8 mouse cellular contexts compared by ENCODE assay signal in the genomic region with DNA sequence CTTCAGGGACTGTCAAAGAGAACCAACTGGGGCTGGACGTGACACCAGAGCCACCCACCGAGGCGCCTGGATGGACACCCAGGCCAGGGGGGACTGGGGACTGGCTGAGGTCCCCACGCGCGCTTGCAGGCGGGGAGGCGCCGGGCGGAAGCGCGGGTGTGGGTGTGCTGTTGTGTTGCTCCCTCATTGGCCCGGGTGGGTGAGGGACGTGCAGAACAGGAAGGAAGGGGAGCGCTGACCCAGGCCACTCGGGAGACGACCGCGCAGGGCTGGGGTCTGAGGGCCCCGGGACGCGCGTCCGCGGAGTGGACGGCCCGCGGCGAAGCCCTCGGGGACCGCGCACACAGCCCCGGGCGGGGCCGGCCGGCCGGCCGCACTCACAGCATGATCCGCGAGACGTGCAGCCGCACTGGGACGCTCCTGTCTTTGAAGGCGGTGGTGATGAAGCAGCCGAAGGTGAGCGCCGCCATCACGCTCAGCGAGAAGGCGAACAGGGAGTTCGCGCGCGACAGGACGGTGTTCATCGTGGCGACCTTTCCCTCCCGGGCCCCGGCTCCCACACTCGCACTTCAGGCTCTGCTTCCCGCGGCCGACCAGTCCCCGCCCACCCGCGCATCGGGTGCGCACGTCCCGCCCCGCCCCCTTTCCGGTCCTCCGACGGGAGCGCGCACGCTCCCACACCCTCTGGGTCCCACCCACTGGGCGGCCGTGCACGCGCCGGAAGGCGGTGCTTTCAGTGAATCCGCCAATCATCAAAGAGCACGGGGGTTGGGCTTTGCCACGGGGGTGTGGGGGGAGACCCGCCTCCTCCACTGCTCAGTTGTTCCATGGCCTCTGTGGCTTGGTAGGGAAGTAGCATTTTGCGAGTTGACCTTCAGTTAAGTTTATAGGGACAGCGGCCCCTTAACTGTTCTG. TPM values are rescaled to one million over a fixed set of nuclear protein-coding genes. Genes with fewer than 3 reads are reported as not detected.
DNase-seq lines count a peak whose midpoint lies in the region; ATAC-seq and TF ChIP-seq lines count a peak whose summit lies in the region.

A gene (plus strand): TSS at position 199 of the 915 bp plus-strand sequence.
A gene (minus strand): TSS at position 617 of the 915 bp plus-strand sequence.

- DNase-seq in MEL (ENCODE audit: low read depth, low spot score) = peak; percentile 95
- peak; percentile 97 for DNase-seq in cerebellum, adult 8-10 months
- peak; percentile 97 for DNase-seq in forelimb bud, embryonic 11.5 days (ENCODE audit: low read depth, low spot score)
- DNase-seq in layer of hippocampus, adult 9-10 months (ENCODE audit: low spot score) = peak; percentile 77
- peak; percentile 88 for DNase-seq in ovary, postnatal 10 days (ENCODE audit: low spot score)
- peak; percentile 92 to 97 for DNase-seq in thymus, postnatal 10 days (ENCODE audit: low spot score in 2 of 2)

- H3K4me3 ChIP-seq in MEL (ENCODE audit: control insufficient read depth in 1 of 2, insufficient read depth in 1 of 2, low read depth in 2 of 2, low read length in 2 of 2) = peak within 1 kb of the TSS; percentile 87 to 93
- H3K4me3 ChIP-seq in lung, embryonic 16.5 days (ENCODE audit: low read length) = peak within 1 kb of the TSS; percentile 66

- peaks cover 2 to 10% of the 10 kb centered on the region in 2 experiments; a peak in 3 of 4 replicates for H3K4me1 ChIP-seq in MEL (ENCODE audit: control insufficient read depth in 1 of 2, insufficient read depth in 2 of 2, low read length in 2 of 2)
- peaks cover 16% of the 10 kb centered on the region for H3K4me1 ChIP-seq in lung, embryonic 16.5 days (replicated peaks; ENCODE audit: control insufficient read depth, insufficient read depth, low read length)

- ATAC-seq in hematopoietic stem cell, adult 5-6 weeks (replicated peaks in 1 of 2; ENCODE audit: insufficient read depth in 1 of 2, low FRiP score in 2 of 2, low TSS enrichment in 1 of 2, low read depth in 1 of 2, poor library complexity in 2 of 2, severe bottlenecking in 2 of 2) = peak; percentile 96
- peak; percentile 98 for ATAC-seq in lung, embryonic 16.5 days (ENCODE audit: low read depth)

- TF ChIP-seq EP300 in MEL (IDR thresholded peaks at IDR 0.05; ENCODE audit: low read depth in 1 of 2, low read length in 2 of 2) = peak in 1 of 2 experiments; percentile 26; a peak in 2 of 4 replicates

- peak within 1 kb of the TSS; percentile 70 for H3K4me2 ChIP-seq in lung, embryonic 16.5 days (ENCODE audit: low read depth, low read length)

- peak within 1 kb of the TSS; percentile 90 for H3K27ac ChIP-seq in MEL (ENCODE audit: control insufficient read depth, low read depth, low read length)
- H3K27ac ChIP-seq in lung, embryonic 16.5 days (ENCODE audit: low read length) = peak within 1 kb of the TSS; percentile 61

- H3K79me2 ChIP-seq in MEL (ENCODE audit: control insufficient read depth, insufficient read depth, low read length, poor library complexity) = peaks cover 23% of the 10 kb centered on the region

- under 1% methylated on average over 71 of the region's 89 CpGs for WGBS in lung, embryonic 16.5 days

- peaks cover 16 to 25% of the 10 kb centered on the region in 2 experiments for H3K36me3 ChIP-seq in MEL (ENCODE audit: control insufficient read depth in 1 of 2, insufficient read depth in 2 of 2, low read length in 2 of 2)
- H3K36me3 ChIP-seq in lung, embryonic 16.5 days (ENCODE audit: control insufficient read depth, insufficient read depth, low read length) = peaks cover 10% of the 10 kb centered on the region

- no peaks in the 10 kb centered on the region for H3K9me3 ChIP-seq in MEL (replicated peaks; ENCODE audit: insufficient read depth, low read length)
- no peaks in the 10 kb centered on the region for H3K9me3 ChIP-seq in lung, embryonic 16.5 days (ENCODE audit: control insufficient read depth, low read length)

- TF ChIP-seq CTCF in MEL (IDR thresholded peaks at IDR 0.05 in 2 of 3, conservative IDR thresholded peaks at IDR 0.05 in 1 of 3; ENCODE audit: control insufficient read depth in 1 of 3, insufficient read depth in 1 of 3, low read depth in 2 of 3, low read length in 3 of 3, poor library complexity in 1 of 3, severe bottlenecking in 1 of 3) = no peak

- H3K27me3 ChIP-seq in MEL (ENCODE audit: control insufficient read depth in 1 of 2, insufficient read depth in 2 of 2, low read length in 2 of 2) = no peaks in the 10 kb centered on the region
- H3K27me3 ChIP-seq in lung, embryonic 16.5 days (ENCODE audit: control insufficient read depth, insufficient read depth, low read depth, low read length) = no peaks in the 10 kb centered on the region

- peak; percentile 34 to 81; a peak in 2 of 4 replicates for TF ChIP-seq POLR2A in MEL (IDR thresholded peaks at IDR 0.05; ENCODE audit: control insufficient read depth in 1 of 2, insufficient read depth in 1 of 2, low read depth in 1 of 2, low read length in 2 of 2, poor library complexity in 1 of 2)

- H3K9ac ChIP-seq in MEL (ENCODE audit: control insufficient read depth, low read depth, low read length, poor library complexity, severe bottlenecking) = peak within 1 kb of the TSS; percentile 97
- peak within 1 kb of the TSS; percentile 74 for H3K9ac ChIP-seq in lung, embryonic 16.5 days (ENCODE audit: low read length)

- TF ChIP-seq RAD21 in MEL (IDR thresholded peaks at IDR 0.05; ENCODE audit: low read depth, low read length) = no peak

TF ChIP-seq in MEL, 35 proteins besides CTCF, POLR2A, EP300 and RAD21:
- TF ChIP-seq CHD2 (IDR thresholded peaks at IDR 0.05; ENCODE audit: low read length) = no peak
- TF ChIP-seq POLR2AphosphoS5 (IDR thresholded peaks at IDR 0.05; ENCODE audit: borderline replicate concordance, low read depth, low read length) = no peak; the same call in 1 of the 2 replicates
- no peak for TF ChIP-seq ZC3H11A (IDR thresholded peaks at IDR 0.05; ENCODE audit: low read depth, low read length)
- TF ChIP-seq HCFC1 (IDR thresholded peaks at IDR 0.05; ENCODE audit: low read depth, low read length) = peak; percentile 65
- peak; percentile 68; the same call in 1 of the 2 replicates for TF ChIP-seq TBP (IDR thresholded peaks at IDR 0.05; ENCODE audit: low read depth, low read length)
- TF ChIP-seq USF1 (IDR thresholded peaks at IDR 0.05; ENCODE audit: low read depth, low read length) = peak; percentile 55; the same call in 1 of the 2 replicates
- TF ChIP-seq CHD1 (IDR thresholded peaks at IDR 0.05; ENCODE audit: low read depth, low read length) = no peak
- TF ChIP-seq TCF12 (IDR thresholded peaks at IDR 0.05; ENCODE audit: low read depth, low read length) = peak; percentile 48
- no peak for TF ChIP-seq KAT2A (conservative IDR thresholded peaks at IDR 0.05; ENCODE audit: low read depth, low read length)
- TF ChIP-seq MXI1 (IDR thresholded peaks at IDR 0.05; ENCODE audit: low read depth, low read length) = peak; percentile 81
- peak; percentile 53; the same call in 1 of the 2 replicates for TF ChIP-seq MAZ (IDR thresholded peaks at IDR 0.05; ENCODE audit: low read depth, low read length)
- no peak for TF ChIP-seq UBTF (IDR thresholded peaks at IDR 0.05; ENCODE audit: borderline replicate concordance, insufficient read depth, low read depth, low read length)
- peak; percentile 78 for TF ChIP-seq ZMIZ1 (IDR thresholded peaks at IDR 0.05; ENCODE audit: low read depth, low read length)
- TF ChIP-seq SIN3A (IDR thresholded peaks at IDR 0.05; ENCODE audit: low read length) = no peak
- peak; percentile 45; the same call in 1 of the 2 replicates for TF ChIP-seq POLR2AphosphoS2 (IDR thresholded peaks at IDR 0.05; ENCODE audit: low read length)
- peak; percentile 64; the same call in 1 of the 2 replicates for TF ChIP-seq MYC (IDR thresholded peaks at IDR 0.05; ENCODE audit: low read depth, low read length)
- peak; percentile 54 for TF ChIP-seq NELFE (IDR thresholded peaks at IDR 0.05; ENCODE audit: low read depth, low read length)
- TF ChIP-seq JUND (IDR thresholded peaks at IDR 0.05; ENCODE audit: low read depth, low read length) = no peak
- no peak; the same call in 1 of the 2 replicates for TF ChIP-seq E2F4 (IDR thresholded peaks at IDR 0.05; ENCODE audit: borderline replicate concordance, low read depth, low read length)
- peak; percentile 56 for TF ChIP-seq NRF1 (IDR thresholded peaks at IDR 0.05; ENCODE audit: insufficient read depth, low read depth, low read length, poor library complexity, severe bottlenecking)
- TF ChIP-seq ELF1 (IDR thresholded peaks at IDR 0.05; ENCODE audit: low read depth, low read length) = peak; percentile 74
- TF ChIP-seq MAX (IDR thresholded peaks at IDR 0.05; ENCODE audit: low read length) = 0 out of 2 replicates have a peak, but pooled peaks have one; percentile 37

RNA-seq across cellular contexts. Expression of the first gene that starts in this region (rescaled TPM):
- total RNA-seq in MEL (2012; rRNA removed) = 0.27 TPM in 1 of 2 replicates, not detected in the other
- 1 to 10 TPM in 1 of 2 experiments, not detected in 1; 1.4 TPM for polyA plus RNA-seq in MEL (2012; ENCODE audit: insufficient read depth in 1 of 2, insufficient read length in 2 of 2, low read depth in 1 of 2, low replicate concordance in 2 of 2, missing spikeins in 1 of 2)
- not detected in 2 replicates for total RNA-seq in hematopoietic stem cell, adult 5-6 weeks (2017)
- 3.5 and 3.6 TPM in 2 replicates for polyA plus RNA-seq in lung, embryonic 16.5 days (2015; fragmentation: Nextera tagmentation; extraction: Ambion mirVana)

RNA-seq across cellular contexts. Expression of the second gene that starts in this region (rescaled TPM):
- total RNA-seq in MEL (2012; rRNA removed) = 69.0 and 69.7 TPM in 2 replicates
- 100 to 1,000 TPM in 1 of 2 experiments, 10 to 100 TPM in 1; 78.0 to 140 TPM for polyA plus RNA-seq in MEL (2012; ENCODE audit: insufficient read depth in 1 of 2, insufficient read length in 2 of 2, low read depth in 1 of 2, low replicate concordance in 2 of 2, missing spikeins in 1 of 2)
- 82.5 and 93.7 TPM in 2 replicates for total RNA-seq in hematopoietic stem cell, adult 5-6 weeks (2017)
- 84.4 and 86.8 TPM in 2 replicates for polyA plus RNA-seq in lung, embryonic 16.5 days (2015; fragmentation: Nextera tagmentation; extraction: Ambion mirVana)

Comparison
In these comparisons a context has a peak if more than half of its experiments do, and no peak if none do; other contexts are left out.
1. Peak in every context shown above with its lines: DNase-seq, ATAC-seq, H3K4me3 ChIP-seq and H3K27ac ChIP-seq.